Mouse (Mus musculus) activated CD4-positive, CD25-positive, alpha-beta regulatory T cell, adult 4 months (primary cell): Measurements from ENCODE around the gene Rasgrp3. TPM values are rescaled to one million over a fixed set of nuclear protein-coding genes. Genes with fewer than 3 reads are reported as not detected.
A peak's percentile ranks its signal among the peaks of the same experiment; 100 is the strongest.

Experiments used
- ATAC-seq: one replicate; pipeline ENCODE4 v1.8.0; 2017
- polyA plus RNA-seq, 2 experiments: library from polyadenylated mRNA; unstranded; fragments of 100-300 nt; shearing (Covaris generic); gene quantifications; one replicate each; pipeline ENCODE4 v1.2.1; 2017

The Rasgrp3 gene
- polyA plus RNA-seq, 2 experiments from 2014 or later = 0.25 to 3.0 TPM

GRCm38 (mm10) chr17:75505053-75505452, 69.4 kb downstream of the Rasgrp3 start:
- ATAC-seq = peak; percentile 10

DNA sequence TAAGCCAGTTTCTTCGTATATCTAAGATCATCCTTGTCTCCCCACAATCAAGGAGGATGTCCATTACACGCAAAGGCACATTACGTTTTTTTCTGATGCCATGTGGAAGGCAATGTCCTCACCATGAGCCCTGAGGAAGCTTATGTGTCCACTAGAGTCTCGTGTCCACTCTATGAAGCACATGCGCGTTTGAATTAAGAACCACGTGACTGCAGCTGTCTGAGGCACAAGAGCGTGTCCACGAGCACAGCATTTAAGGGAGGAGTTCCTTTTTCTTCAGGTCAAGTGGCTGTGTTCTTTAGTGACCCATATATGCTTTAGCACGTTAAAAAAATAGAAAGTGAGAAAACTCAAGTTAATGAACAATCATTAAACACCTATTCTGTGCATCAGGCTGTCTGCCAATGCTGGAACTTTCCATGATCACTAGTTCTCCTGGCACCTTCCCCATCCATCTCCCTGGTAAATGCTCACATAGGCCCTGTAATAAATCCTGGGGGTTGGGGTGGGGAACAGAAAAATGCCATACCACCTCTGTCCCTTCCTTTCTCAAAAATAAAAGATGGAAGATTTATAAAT, 70.5 kb downstream of the Rasgrp3 start:
- ATAC-seq = no peak

DNA sequence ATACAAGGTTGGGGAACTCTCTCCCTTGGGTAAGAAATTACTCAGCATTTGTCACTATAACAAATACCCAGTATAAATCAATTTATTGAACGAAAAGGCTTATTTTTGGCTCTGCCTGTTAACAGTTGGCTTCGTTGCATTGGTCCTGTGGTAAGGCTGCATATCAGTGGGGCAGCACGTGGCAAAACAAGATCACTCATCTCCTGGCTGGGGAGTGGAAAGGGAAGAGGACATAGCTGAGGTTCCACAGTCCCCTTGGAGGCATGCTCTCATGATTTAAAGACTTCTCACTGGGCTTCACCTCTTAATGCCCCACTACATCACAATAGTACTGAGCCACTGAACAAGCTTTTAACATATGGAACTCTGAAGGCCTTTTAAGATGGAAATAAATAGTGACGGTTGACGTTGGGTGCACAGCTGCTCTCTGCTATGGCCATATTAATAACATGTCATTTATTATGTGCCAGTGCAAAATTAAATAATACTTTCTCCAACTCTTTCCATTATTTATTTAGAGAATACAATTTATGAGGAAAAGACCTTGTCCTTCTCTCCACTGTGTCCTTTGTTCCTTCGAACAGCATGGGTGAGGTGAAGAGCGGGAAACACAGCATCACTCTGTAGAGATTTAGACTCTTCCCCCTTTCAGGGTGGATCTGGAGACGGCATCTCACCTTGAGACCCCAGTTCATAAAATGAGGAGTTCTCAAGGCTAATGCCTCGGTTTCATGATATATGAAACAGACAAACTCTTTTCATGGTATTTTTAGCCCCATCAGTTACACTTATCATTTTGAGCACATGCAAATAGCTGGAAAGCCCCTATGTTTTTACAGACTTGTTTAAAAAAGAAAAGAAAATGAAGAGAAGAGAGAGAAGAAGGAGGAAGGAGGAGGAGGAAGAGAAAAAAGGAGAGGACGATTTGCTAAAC, 71.3 kb downstream of the Rasgrp3 start:
- no peak for ATAC-seq

DNA sequence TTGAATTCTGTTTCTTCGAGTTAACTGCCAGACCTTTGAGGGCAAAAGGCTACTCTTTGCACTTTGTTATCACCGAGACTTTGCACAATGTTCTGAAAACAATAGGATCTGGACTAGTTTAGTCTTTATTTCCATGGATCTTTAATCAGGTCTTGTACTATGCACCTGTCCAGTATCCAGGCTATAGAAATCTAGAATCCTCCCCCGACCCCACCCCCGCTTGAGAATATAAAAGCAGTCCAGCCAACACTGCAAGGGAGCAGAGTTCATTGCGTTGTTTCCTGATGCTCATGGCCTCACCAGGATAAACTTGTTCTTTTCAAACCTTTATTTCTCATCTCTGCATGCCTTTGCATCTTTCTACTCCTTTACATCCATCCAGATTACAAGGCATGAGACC, 73.6 kb downstream of the Rasgrp3 start:
- no peak for ATAC-seq

GRCm38 (mm10) chr17:75516591-75516990, 80.9 kb downstream of the Rasgrp3 start:
- ATAC-seq = no peak

GRCm38 (mm10) chr17:75518181-75518901, 82.6 kb downstream of the Rasgrp3 start:
- no peak for ATAC-seq

DNA sequence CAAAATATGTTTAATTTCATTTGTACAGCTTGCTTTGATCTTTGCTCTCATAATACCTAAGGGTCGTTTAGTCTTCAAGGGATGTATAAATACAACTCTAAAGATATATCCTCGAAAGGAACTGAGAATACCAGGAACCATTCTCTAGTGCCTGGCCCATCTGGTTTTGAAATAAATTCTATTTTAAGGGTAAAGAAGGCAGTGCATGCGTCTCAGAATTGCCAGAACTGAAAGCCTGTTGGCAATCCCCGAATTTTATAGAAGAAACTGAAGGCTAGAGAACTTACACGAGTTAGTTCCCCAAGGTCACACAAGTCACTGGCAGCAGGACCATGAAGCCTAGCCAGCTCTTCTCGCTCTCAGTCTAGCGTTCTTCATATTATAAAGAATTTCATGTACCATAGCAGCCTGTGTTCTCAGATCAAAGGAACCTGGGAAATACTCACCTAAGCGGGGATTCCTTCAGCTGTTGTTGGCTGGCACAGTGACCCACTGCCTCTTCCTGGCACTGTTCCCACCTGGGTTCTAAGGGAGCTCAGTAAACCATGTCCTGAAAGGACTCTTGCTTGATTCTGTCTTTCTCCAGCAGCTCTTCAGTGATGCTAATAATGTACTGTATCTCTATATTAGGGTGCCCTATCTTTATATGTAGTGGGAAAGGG, 83.7 kb downstream of the Rasgrp3 start:
- ATAC-seq = no peak

GRCm38 (mm10) chr17:75521236-75521842, 85.6 kb downstream of the Rasgrp3 start:
- no peak for ATAC-seq

GRCm38 (mm10) chr17:75522347-75523065, 86.8 kb downstream of the Rasgrp3 start:
- no peak for ATAC-seq

GRCm38 (mm10) chr17:75523812-75524211, 88.1 kb downstream of the Rasgrp3 start:
- no peak for ATAC-seq

GRCm38 (mm10) chr17:75526411-75526810, 90.7 kb downstream of the Rasgrp3 start:
- ATAC-seq = no peak

- no peak for ATAC-seq
Observed at GRCm38 (mm10) chr17:75529222-75529935, 93.7 kb downstream of the Rasgrp3 start.

DNA sequence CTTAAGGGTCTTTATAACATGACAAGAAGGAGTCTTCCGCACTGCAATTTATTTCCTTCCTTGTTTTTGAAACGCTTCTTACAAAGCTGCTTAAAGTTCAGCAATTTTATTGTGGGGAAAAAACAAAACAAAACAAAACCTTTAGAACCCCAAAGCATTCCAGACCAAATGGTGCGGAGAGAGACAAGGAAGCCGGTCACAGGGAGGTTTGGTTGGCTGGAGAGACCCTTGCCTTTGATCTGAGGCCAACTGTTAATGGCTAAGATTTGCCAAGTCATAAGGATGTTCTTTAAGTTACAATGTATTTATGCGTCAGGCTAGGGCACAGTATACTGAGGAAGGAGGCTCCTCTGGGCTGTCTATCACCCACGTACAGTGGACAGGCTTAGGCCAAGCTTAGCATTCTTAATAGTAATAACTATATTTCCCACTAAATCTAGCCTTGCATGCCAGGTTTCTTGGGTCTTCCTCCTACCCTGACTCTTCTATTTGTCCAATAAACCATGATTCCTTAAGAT, 96.8 kb downstream of the Rasgrp3 start:
- ATAC-seq = no peak

- no peak for ATAC-seq
Observed at GRCm38 (mm10) chr17:75534314-75535020, 98.8 kb downstream of the Rasgrp3 start.

DNA sequence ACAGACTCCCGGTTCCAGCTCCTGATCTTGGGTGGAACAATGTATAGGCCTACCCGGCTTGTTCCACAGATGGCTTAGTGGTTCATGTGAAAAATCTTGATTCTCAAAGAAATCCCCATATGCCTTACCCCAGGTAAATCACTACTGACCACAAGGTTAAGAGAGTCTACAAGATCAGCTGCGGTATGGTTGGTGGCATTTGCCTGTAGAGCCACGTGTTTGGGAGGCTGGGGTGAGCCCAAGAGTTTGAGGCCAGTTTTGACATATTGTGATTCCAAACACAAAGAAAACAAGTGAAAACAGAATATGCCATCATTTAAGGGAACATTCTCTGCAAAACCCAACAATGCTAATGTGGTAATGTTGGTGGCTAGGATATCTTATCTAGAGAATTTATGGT, 99.9 kb downstream of the Rasgrp3 start:
- ATAC-seq = no peak

DNA sequence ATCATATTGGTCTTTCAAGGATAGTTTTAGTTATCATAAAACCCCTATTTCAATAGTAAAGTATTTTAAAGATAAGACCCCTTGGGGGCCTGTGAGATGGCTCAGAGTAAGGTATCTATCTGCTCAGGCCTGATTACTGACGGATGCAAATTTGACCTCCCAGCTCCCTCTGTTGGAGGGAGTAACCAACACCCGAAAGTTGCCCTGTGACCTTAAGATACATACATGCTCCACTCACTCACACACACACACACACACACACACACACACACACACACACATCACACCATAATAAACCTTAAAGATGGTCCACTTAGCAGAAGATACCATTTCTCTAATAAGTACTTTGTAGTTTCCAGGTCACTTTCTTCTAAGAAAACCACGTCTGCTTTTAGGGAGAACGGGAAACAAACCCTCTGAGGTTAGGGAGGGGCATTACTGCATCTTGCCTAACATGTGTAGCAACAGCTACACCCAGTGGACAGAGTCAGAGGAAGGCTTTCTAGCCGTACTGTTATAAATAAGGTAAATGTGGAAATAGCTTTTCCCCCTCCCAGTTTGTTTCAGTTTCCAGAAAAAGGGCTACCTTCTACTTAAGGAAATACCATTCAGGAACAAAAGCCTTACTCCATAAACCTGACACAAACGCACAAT, 100.8 kb downstream of the Rasgrp3 start:
- no peak for ATAC-seq

- no peak for ATAC-seq
Observed at GRCm38 (mm10) chr17:75537050-75537445, 101.4 kb downstream of the Rasgrp3 start.

- no peak for ATAC-seq
Observed at GRCm38 (mm10) chr17:75538431-75538830, 102.7 kb downstream of the Rasgrp3 start.

DNA sequence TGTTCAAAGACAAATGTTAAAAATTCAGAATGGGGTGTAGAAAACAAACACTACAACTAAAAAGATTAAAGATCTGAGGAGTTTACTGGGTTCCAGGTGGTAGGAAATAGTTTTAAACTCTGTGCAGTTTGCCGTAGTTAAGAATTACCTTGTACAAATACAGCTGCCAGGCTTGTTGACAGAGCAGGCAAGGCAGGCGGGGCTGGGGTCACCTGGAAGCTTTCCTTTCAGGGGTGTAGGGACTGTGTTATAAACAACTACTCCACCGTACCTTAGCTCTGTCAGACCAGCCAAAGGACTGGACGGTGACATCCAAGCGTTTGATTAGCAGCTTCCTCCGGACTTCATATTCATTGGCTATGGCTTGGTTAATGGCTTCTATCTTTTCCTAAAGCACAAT, 103.4 kb downstream of the Rasgrp3 start:
- ATAC-seq = no peak

GRCm38 (mm10) chr17:75539841-75540240, 104.1 kb downstream of the Rasgrp3 start:
- no peak for ATAC-seq
